Mouse (Mus musculus): ENCODE measurements around the gene Mab21l1. TPM values are rescaled to one million over a fixed set of nuclear protein-coding genes. Genes with fewer than 3 reads are reported as not detected.

The Mab21l1 gene
- polyA plus RNA-seq, 1 experiment from 2014 or later = 6.9 TPM

DNA sequence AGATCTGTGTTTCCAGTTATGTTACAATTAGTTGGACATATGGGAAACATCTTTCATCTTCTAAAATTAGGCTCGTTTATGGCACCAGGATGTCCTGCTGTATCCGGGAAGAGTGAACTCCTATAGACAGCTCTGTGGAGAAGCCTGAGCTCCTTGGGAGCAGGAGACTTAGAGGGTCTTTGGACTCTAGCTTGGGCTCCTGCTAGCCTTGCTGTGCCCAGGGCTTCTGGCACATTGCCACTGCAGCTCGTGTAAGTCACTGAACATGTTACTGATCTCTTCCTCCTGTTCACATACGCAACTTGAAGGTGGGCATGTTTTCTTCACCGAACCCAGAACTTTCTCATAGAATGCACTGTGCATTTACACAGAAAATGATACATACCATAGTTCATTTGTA lies 9.9 kb downstream of the Mab21l1 start:
- no peak overlapping the region for H3K27ac ChIP-seq
- peaks cover 30% of the 10 kb centered on the region for H3K4me1 ChIP-seq
- no peak overlapping the region for H3K4me3 ChIP-seq
- no peaks in the 10 kb centered on the region for H3K9me3 ChIP-seq
- H3K27me3 ChIP-seq (ENCODE audit: poor library complexity, severe bottlenecking) = peaks cover 56% of the 10 kb centered on the region
- WGBS = 85% methylated on average over 5 of the region's 5 CpGs
- no peaks in the 10 kb centered on the region for H3K36me3 ChIP-seq (replicated peaks)
- DNase-seq (ENCODE audit: extremely low spot score, low spot score) = no peak

DNA sequence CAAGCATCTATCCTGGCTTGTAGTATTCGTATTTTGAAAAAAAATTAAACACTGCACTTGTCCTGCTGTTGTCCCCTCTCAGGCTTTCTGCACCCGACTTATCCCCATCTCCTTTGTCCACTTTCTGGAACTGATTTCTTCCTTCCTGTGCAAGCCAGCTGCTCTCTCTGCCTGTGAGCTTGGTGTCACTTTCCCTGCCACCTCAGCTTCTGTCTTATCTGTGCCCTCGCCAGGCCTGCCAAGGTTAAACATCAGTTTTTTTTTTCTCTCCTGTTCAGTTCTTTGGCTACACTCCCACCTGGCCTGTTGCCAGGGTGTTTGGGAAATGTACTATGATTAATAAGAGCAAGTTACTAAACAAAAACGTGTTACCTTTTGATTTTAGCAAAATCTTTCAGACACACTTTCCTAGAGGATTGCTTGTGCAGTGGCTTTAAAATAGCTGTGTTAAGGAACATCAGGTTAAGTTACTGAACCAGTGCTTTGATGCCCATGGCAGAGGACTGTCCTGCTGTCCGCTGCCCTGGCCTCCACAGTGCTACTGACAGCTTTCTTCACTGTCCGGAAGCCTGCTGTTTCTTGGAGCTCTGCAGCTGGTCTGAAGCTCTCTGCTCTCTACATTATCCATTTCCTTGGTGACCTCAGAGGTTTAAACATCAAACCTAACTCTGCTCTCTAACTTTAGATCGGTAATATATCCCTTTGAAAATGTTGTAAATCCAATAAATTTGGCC lies 11.7 kb downstream of the Mab21l1 start:
- DNase-seq (ENCODE audit: extremely low spot score, low spot score) = no peak
- Histone ChIP-seq H3K4me3 (no peak overlapping the region), H3K36me3 (replicated peaks) (no peaks in the 10 kb centered on the region), H3K4me1 (peaks cover 15% of the 10 kb centered on the region), H3K27ac (no peak overlapping the region), H3K27me3 (ENCODE audit: poor library complexity, severe bottlenecking) (peaks cover 48% of the 10 kb centered on the region), H3K9me3 (no peaks in the 10 kb centered on the region)
- 71% methylated on average over 7 of the region's 7 CpGs for WGBS

DNA sequence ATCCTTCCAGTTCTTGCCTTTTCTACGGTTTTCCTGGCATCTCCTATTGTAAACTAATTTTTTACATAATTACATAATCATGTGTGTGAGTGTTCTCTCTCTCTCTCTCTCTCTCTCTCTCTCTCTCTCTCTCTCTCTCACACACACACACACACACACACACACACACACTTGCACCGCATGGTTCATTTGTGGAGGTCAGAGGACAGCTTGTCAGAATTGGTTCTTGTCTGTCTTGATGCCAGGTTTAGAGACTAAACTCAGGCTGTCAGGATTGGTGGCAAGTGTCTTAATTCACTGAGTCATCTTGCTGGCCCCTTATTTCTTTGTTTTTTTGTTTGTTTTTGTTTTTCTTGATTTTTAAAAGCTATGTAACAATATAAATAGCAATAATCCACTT lies 12.5 kb downstream of the Mab21l1 start:
- H3K36me3 ChIP-seq (replicated peaks) = no peaks in the 10 kb centered on the region
- H3K27me3 ChIP-seq (ENCODE audit: poor library complexity, severe bottlenecking) = peaks cover 40% of the 10 kb centered on the region
- no peak for DNase-seq (ENCODE audit: extremely low spot score, low spot score)
- H3K27ac ChIP-seq = no peak overlapping the region
- WGBS = 89% methylated on average over 2 of the region's 2 CpGs
- no peaks in the 10 kb centered on the region for H3K9me3 ChIP-seq
- peaks cover 7% of the 10 kb centered on the region for H3K4me1 ChIP-seq
- H3K4me3 ChIP-seq = no peak overlapping the region

DNA sequence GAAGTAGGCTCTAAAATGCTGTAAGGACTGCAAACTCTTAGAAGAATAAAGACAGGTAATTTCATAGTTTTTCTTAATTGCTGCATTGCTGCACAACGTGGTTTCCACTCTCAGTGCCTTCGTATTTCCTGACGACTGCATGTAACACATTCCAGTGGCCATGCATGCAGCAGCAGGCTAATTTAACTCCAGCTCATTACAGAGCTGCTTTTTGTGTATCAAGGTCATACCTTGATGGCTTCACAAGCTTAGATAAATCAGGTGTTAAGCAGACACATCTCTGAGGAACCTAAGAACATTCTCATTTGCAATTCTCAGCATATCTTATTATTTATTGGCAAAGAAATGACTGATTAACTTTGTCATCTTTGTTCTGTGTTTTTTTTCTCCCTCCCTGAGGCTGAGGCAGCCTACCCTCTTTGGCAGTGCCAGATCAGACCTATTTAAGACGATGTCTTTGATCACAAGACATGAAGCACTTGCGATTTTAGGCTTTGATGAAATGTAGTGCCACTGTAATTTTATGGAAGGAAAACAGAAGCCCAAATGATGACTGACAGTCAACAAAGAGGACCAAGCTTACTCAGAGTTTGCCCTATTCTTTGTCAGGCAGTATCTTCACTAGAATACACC lies 32.8 kb downstream of the Mab21l1 start:
- 83% methylated on average over 5 of the region's 5 CpGs for WGBS
- Histone ChIP-seq H3K4me1 (no peaks in the 10 kb centered on the region), H3K4me3 (no peak overlapping the region), H3K36me3 (replicated peaks) (no peaks in the 10 kb centered on the region), H3K27me3 (ENCODE audit: poor library complexity, severe bottlenecking) (no peaks in the 10 kb centered on the region), H3K27ac (no peak overlapping the region), H3K9me3 (no peaks in the 10 kb centered on the region)
- no peak for DNase-seq (ENCODE audit: extremely low spot score, low spot score)

DNA sequence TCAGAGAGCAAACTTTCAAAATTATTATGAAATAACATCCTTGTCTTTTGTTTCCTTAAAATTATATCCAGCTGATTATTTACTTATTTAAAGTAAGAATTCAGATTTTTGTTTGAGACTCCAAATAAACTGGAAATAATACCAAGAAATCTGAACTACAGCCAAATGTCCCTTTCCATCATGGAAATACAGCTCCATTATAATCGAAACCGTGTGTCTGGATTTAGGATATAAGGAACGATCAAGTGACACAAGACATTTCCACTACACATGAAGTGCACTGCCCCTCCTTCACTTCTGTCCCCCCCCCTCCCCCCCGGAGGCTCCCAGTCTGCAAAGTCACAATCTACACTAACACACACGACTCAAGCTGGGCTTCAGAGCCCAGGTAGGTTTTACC lies 33.8 kb downstream of the Mab21l1 start:
- Histone ChIP-seq H3K4me1 (no peaks in the 10 kb centered on the region), H3K4me3 (no peak overlapping the region), H3K9me3 (no peaks in the 10 kb centered on the region), H3K27ac (no peak overlapping the region), H3K27me3 (ENCODE audit: poor library complexity, severe bottlenecking) (no peaks in the 10 kb centered on the region), H3K36me3 (replicated peaks) (no peaks in the 10 kb centered on the region)
- 85% methylated on average over 5 of the region's 5 CpGs for WGBS
- DNase-seq (ENCODE audit: extremely low spot score, low spot score) = no peak

DNA sequence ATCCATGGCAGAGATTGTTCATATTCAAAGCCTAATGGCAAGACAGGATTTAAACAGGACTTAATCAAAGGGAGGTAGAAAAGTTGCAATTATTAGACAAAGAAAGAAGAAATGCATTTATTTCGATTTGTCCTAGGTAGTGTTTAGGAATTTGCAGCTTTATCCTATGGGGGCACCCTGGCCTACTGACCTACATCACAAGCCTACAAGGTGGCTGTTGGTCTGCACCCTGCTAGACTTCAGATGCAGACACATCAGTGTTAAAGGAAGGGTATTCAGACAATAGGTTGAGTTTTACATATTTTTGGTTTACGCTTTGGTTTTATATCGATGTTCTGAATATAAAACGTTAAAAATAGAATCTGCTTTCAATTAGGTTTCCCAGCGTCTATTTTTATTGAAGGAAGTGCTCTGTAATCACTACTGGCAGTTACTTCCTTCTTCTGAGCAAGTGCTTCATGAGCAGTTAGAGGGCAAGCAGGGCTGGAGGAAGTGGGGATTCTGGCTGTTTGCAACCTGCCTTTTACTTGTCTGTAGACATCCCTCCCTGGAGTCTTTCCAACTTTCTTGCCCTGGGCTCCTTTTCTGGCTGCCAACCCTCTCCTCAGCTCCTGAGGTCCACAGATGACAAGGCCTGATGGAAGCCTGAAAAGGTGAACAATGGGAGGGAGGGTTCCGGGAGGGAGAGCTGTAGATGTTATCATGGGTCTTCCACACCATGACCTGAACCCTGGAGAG lies 34.5 kb downstream of the Mab21l1 start:
- WGBS = 80% methylated on average over 6 of the region's 6 CpGs
- DNase-seq (ENCODE audit: extremely low spot score, low spot score) = no peak

DNA sequence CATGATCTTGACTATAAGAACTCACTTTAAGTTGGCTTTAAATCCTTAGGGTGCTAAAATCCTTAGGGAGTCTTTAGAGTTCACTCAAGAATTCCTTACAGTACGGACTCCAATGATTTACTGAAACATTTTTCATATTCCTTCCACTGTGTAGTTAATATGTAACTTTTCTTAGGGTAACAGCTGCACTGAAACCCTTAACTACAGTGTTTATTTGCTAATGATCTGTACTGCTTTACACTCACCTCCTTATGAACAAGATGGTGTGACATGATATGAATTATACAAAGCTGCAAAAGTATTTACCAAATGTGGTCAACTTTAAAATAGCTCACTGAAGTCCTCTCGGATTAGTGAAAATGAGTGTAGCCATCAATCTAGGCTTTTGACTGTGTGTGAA lies 35.8 kb downstream of the Mab21l1 start:
- no peak for DNase-seq (ENCODE audit: extremely low spot score, low spot score)
- Histone ChIP-seq H3K27me3 (ENCODE audit: poor library complexity, severe bottlenecking) (no peaks in the 10 kb centered on the region), H3K9me3 (no peaks in the 10 kb centered on the region), H3K27ac (no peak overlapping the region), H3K36me3 (replicated peaks) (no peaks in the 10 kb centered on the region), H3K4me3 (no peak overlapping the region), H3K4me1 (no peaks in the 10 kb centered on the region)
- WGBS = 88% methylated on average over 2 of the region's 2 CpGs

More for the DNA sequence above, 34.5 kb downstream of the Mab21l1 start:
- Histone ChIP-seq H3K9me3 (no peaks in the 10 kb centered on the region), H3K27ac (no peak overlapping the region), H3K4me3 (no peak overlapping the region), H3K36me3 (replicated peaks) (no peaks in the 10 kb centered on the region), H3K27me3 (ENCODE audit: poor library complexity, severe bottlenecking) (no peaks in the 10 kb centered on the region), H3K4me1 (no peaks in the 10 kb centered on the region)

DNA sequence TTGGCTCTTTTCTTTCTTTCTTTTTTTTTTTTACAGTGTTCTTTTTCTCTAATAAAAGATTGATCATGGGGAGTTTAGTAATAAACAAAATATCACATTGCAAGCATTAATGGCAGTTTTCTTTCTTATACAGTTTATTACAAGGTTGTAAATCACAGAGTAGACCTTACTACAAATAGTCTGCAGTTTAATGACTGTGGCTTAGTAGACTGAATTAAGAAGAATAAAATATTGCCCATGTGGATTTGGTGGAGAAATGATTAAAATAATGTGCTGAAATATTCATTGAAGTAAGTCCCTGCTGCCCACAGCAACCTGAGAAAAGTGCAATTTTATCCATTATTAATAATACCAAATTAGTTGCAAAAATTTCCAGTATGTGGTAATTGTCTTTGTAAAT lies 37.3 kb downstream of the Mab21l1 start:
- H3K4me1 ChIP-seq = no peaks in the 10 kb centered on the region
- no peaks in the 10 kb centered on the region for H3K36me3 ChIP-seq (replicated peaks)
- DNase-seq (ENCODE audit: extremely low spot score, low spot score) = no peak
- H3K27me3 ChIP-seq (ENCODE audit: poor library complexity, severe bottlenecking) = no peaks in the 10 kb centered on the region
- H3K4me3 ChIP-seq = no peak overlapping the region
- H3K9me3 ChIP-seq = no peaks in the 10 kb centered on the region
- no peak overlapping the region for H3K27ac ChIP-seq

DNA sequence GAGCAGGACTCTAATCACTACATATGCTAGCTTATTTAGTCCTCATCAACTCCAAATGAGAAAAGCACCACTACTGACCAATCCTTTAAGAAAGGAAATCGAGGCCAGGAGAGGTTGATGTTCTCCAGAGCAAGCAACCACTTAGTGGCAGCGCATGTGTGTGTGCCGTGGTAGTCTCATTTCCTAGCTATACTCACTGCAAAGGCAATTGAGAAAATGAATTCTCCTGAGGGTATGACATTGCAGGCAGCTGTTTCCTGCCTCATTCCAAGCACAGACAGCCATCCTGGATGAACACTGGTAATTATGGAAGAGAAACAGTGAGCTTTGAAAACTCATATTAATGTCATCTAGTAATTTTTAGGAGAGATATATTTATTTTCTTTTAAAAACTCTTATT lies 42.6 kb downstream of the Mab21l1 start:
- H3K4me3 ChIP-seq = no peak overlapping the region
- H3K27me3 ChIP-seq (ENCODE audit: poor library complexity, severe bottlenecking) = no peaks in the 10 kb centered on the region
- no peak for DNase-seq (ENCODE audit: extremely low spot score, low spot score)
- H3K9me3 ChIP-seq = no peaks in the 10 kb centered on the region
- H3K27ac ChIP-seq = no peak overlapping the region
- 87% methylated on average over 3 of the region's 3 CpGs for WGBS
- H3K4me1 ChIP-seq = peaks cover 18% of the 10 kb centered on the region
- H3K36me3 ChIP-seq (replicated peaks) = no peaks in the 10 kb centered on the region

DNA sequence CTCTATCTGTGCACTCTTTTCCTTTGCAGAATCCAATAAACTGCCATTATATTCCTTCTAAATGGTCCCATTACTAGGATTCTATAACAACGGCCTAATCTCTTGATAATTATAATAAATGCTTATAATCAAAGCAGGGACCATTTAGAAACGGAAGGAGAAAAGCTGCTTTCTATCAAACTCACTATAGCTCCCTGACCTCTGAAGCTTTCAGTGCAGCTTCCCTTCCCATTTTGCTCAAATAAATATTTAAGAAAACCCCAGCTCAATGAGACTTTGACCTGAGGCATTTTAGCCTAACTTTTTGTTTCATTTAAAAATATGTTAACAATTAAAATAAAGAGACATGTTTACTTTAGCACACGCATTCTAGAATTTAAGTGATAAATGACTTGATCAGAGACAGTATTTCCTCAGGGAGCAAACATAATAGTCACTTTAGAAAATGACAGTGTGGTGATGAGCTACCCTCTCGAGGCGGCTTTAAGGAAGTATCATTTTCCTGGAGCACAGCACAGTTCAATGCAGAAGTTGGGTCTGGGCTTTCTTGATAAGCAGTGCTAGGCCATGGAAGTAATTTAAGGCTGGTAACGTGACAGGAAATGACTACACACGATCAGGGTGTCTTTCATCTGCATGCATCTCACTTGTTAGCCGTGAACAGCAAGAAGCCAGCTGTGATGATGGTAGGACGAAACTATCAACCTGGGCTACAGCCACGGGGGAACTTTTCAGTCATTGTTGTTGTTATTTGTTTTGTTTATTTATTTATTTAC lies 46.4 kb downstream of the Mab21l1 start:
- Histone ChIP-seq H3K4me1 (peaks cover 24% of the 10 kb centered on the region), H3K36me3 (replicated peaks) (no peaks in the 10 kb centered on the region), H3K27ac (no peak overlapping the region), H3K9me3 (no peaks in the 10 kb centered on the region), H3K27me3 (ENCODE audit: poor library complexity, severe bottlenecking) (no peaks in the 10 kb centered on the region), H3K4me3 (no peak overlapping the region)
- 60% methylated on average over 10 of the region's 10 CpGs for WGBS
- DNase-seq (ENCODE audit: extremely low spot score, low spot score) = no peak

DNA sequence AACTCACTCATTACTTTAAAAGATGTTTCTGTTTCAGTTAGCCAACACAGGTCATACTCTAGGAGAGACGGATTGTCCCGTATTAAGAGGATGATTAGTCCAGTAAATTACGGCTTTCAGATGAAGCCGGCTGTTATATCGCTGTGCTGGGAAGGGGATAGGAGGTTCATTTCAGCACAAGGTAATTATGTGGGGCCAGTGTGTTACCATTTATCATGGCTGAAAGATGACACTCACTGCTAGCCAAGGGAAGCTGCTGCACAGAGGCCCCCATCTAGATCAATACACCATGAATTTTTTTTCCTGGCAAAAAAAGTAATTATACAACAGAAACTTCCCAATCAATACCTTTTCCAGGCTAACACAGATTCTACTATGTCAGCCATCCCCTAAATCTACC lies 47.9 kb downstream of the Mab21l1 start:
- no peak overlapping the region for H3K27ac ChIP-seq
- H3K9me3 ChIP-seq = no peaks in the 10 kb centered on the region
- no peaks in the 10 kb centered on the region for H3K36me3 ChIP-seq (replicated peaks)
- peaks cover 24% of the 10 kb centered on the region for H3K4me1 ChIP-seq
- no peak for DNase-seq (ENCODE audit: extremely low spot score, low spot score)
- WGBS = 78% methylated on average over 5 of the region's 5 CpGs
- H3K27me3 ChIP-seq (ENCODE audit: poor library complexity, severe bottlenecking) = no peaks in the 10 kb centered on the region
- H3K4me3 ChIP-seq = no peak overlapping the region

All from forebrain, embryonic 10.5 days (tissue).